Mouse (Mus musculus) heart, postnatal 0 days (tissue): Measurements from ENCODE around the gene Eya3. TPM values are rescaled to one million over a fixed set of nuclear protein-coding genes. Genes with fewer than 3 reads are reported as not detected.

ENCODE experiments used
- ATAC-seq: fragments of 200-750 bp; cut with Nextera tagmentation; 2 replicates; pipeline ENCODE4 v1.8.0; 2017; ENCODE audit warnings: low read depth, moderate number of reproducible peaks, moderate library complexity; ENCODE audit not compliant: insufficient read depth
- DNase-seq: peaks from one replicate; pipeline ENCODE4 v3.0.0-alpha.2; 2016; ENCODE audit warnings: low spot score
- H3K27ac ChIP-seq: fragments of 300-500 bp; sonication (generic); 2 replicates; pipeline ENCODE4 v1.5.1; 2014; ENCODE audit warnings: low read depth, mild to moderate bottlenecking
- H3K27me3 ChIP-seq: fragments of 300-500 bp; sonication (generic); 2 replicates; pipeline ENCODE4 v1.6.1; 2014; ENCODE audit warnings: low read length, mixed read lengths; ENCODE audit not compliant: control insufficient read depth, insufficient read depth
- H3K36me3 ChIP-seq: fragments of 300-500 bp; sonication (generic); replicated peaks from 2 replicates; pipeline ENCODE4 v1.6.1; 2014; ENCODE audit warnings: low read length, mixed read lengths; ENCODE audit not compliant: control insufficient read depth, insufficient read depth
- H3K4me1 ChIP-seq: fragments of 300-500 bp; sonication (generic); 2 replicates; pipeline ENCODE4 v1.6.1; 2014; ENCODE audit warnings: antibody characterized with exemption; ENCODE audit not compliant: control insufficient read depth, insufficient read depth
- H3K4me2 ChIP-seq: fragments of 300-500 bp; sonication (generic); 2 replicates; pipeline ENCODE4 v1.6.1; 2014; ENCODE audit warnings: low read depth, mild to moderate bottlenecking, low read length, moderate library complexity
- H3K4me3 ChIP-seq: fragments of 300-500 bp; sonication (generic); 2 replicates; pipeline ENCODE4 v1.5.1; 2014; ENCODE audit warnings: low read depth, low read length
- H3K9ac ChIP-seq: fragments of 300-500 bp; sonication (generic); replicated peaks from 2 replicates; pipeline ENCODE4 v1.6.1; 2014; ENCODE audit warnings: low read depth, low read length, mixed read lengths
- H3K9me3 ChIP-seq: fragments of 300-500 bp; sonication (generic); replicated peaks from 2 replicates; pipeline ENCODE4 v1.6.1; 2016; ENCODE audit warnings: low read length; ENCODE audit not compliant: control insufficient read depth
- CTCF ChIP-seq: IDR thresholded peaks from 2 replicates; pipeline ENCODE4 v1.5.1; 2016; ENCODE audit warnings: antibody characterized with exemption, control low read depth, low read depth
- EP300 ChIP-seq: IDR thresholded peaks from 2 replicates; pipeline ENCODE4 v1.6.1; 2016; ENCODE audit warnings: antibody characterized with exemption, low read depth
- WGBS: fragments of 180-500 bp; shearing (Covaris S2); extraction: QIAGEN DNeasy Blood & Tissue Kit; methylation state at CpG from one replicate; pipeline ENCODE4 v1.1.7; 2014; 5-methylcytosine and 5-hydroxymethylcytosine counted together
- polyA plus RNA-seq: library from polyadenylated mRNA; unstranded; fragments of >200 nt; fragmentation: Nextera tagmentation; extraction: Ambion mirVana; gene quantifications from 2 replicates; pipeline ENCODE4 v1.2.1, GENCODE M21; 2015
- total RNA-seq: library from RNA; depleted of rRNA; stranded (reverse); fragments of >200 nt; gene quantifications from 2 replicates; pipeline ENCODE4 v1.2.3, GENCODE M21; 2014; ENCODE audit warnings: low replicate concordance

Gene Eya3
- total and polyA plus RNA-seq, 2 experiments from 2014 or later = 14.0 to 54.6 TPM

GRCm38 (mm10) chr4:132741491-132741890, 102.7 kb downstream of the Eya3 start:
- Histone ChIP-seq H3K27ac (no peak overlapping the region), H3K4me1 (peaks cover 10% of the 10 kb centered on the region), H3K9me3 (no peaks in the 10 kb centered on the region), H3K9ac (no peak overlapping the region), H3K27me3 (no peaks in the 10 kb centered on the region), H3K36me3 (no peaks in the 10 kb centered on the region), H3K4me3 (no peak overlapping the region), H3K4me2 (no peak overlapping the region)
- no peak for TF ChIP-seq CTCF
- no peak for TF ChIP-seq EP300
- no peak for DNase-seq
- 87% methylated on average over 7 of the region's 7 CpGs for WGBS
- ATAC-seq = no peak

- no peaks in the 10 kb centered on the region for H3K27me3 ChIP-seq
- H3K4me3 ChIP-seq = no peak overlapping the region
- no peak overlapping the region for H3K4me2 ChIP-seq
- no peak overlapping the region for H3K9ac ChIP-seq
- DNase-seq = peak; percentile 44
- 40% methylated on average over 11 of the region's 11 CpGs for WGBS
- H3K36me3 ChIP-seq = no peaks in the 10 kb centered on the region
- ATAC-seq = peak; percentile 42; the same call in 1 of the 2 replicates
- peaks cover 10% of the 10 kb centered on the region for H3K4me1 ChIP-seq
- no peak for TF ChIP-seq CTCF
- no peak for TF ChIP-seq EP300
- no peaks in the 10 kb centered on the region for H3K9me3 ChIP-seq
- peak overlapping the region; percentile 40; the same call in 1 of the 2 replicates for H3K27ac ChIP-seq
Measured at GRCm38 (mm10) chr4:132743992-132744911, 105.5 kb downstream of the Eya3 start.

- H3K4me1 ChIP-seq = peaks cover 10% of the 10 kb centered on the region
- ATAC-seq (no peak), DNase-seq (no peak)
- no peak overlapping the region for H3K4me3 ChIP-seq
- no peak overlapping the region; the same call in 1 of the 2 replicates for H3K9ac ChIP-seq
- WGBS = 78% methylated on average over 9 of the region's 9 CpGs
- H3K36me3 ChIP-seq = no peaks in the 10 kb centered on the region
- no peaks in the 10 kb centered on the region for H3K9me3 ChIP-seq
- H3K27ac ChIP-seq = peak overlapping the region; percentile 87
- no peaks in the 10 kb centered on the region for H3K27me3 ChIP-seq
- no peak for TF ChIP-seq EP300
- TF ChIP-seq CTCF = no peak
- H3K4me2 ChIP-seq = peak overlapping the region; percentile 20; the same call in 1 of the 2 replicates
Measured at GRCm38 (mm10) chr4:132746911-132747517, 108.2 kb downstream of the Eya3 start.

GRCm38 (mm10) chr4:132747664-132748259, 109.0 kb downstream of the Eya3 start:
- peak overlapping the region; percentile 87 for H3K27ac ChIP-seq
- DNase-seq (no peak), ATAC-seq (peak; percentile 76)
- peak overlapping the region; percentile 20 for H3K4me2 ChIP-seq
- no peaks in the 10 kb centered on the region for H3K9me3 ChIP-seq
- no peaks in the 10 kb centered on the region for H3K27me3 ChIP-seq
- TF ChIP-seq CTCF (no peak), EP300 (peak; percentile 40; the same call in 1 of the 2 replicates)
- no peak overlapping the region; the same call in 1 of the 2 replicates for H3K9ac ChIP-seq
- H3K4me3 ChIP-seq = 0 out of 2 replicates have a peak overlapping the region, but pooled peaks have one; percentile 3
- no peaks in the 10 kb centered on the region for H3K36me3 ChIP-seq
- 46% methylated on average over 9 of the region's 9 CpGs for WGBS
- H3K4me1 ChIP-seq = peaks cover 10% of the 10 kb centered on the region

DNA sequence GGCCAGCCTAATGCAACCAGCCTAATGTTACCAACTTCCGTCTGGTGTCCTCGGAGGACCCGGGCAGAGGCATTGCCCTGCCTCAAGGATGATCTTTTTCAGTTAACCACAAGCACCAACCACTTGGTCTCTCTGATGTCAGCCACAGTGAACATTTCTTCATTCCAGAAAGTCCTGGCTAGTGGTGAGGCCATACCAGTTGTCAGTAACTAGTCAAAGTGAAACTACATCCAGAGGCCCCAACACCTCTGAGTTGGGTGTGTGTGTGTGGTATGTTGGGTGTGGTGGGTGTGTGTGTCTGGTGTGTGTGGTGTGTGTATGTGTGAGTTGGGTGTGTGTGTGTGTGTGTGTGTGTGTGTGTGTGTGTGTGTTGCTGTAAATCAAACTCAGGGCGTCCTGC, 110.0 kb downstream of the Eya3 start:
- ATAC-seq (no peak), DNase-seq (no peak)
- Histone ChIP-seq H3K9me3 (no peaks in the 10 kb centered on the region), H3K36me3 (no peaks in the 10 kb centered on the region), H3K4me2 (no peak overlapping the region), H3K27ac (no peak overlapping the region), H3K9ac (no peak overlapping the region), H3K4me3 (no peak overlapping the region), H3K27me3 (no peaks in the 10 kb centered on the region), H3K4me1 (peaks cover 8% of the 10 kb centered on the region)
- no peak for TF ChIP-seq CTCF
- no peak for TF ChIP-seq EP300
- WGBS = 95% methylated on average over 4 of the region's 4 CpGs
